Mouse (Mus musculus) liver, postnatal 0 days (tissue): ENCODE measurements around the gene Fras1.

Experiments used
- CTCF ChIP-seq: sonication (generic); IDR thresholded peaks from 2 replicates; pipeline ENCODE4 v1.5.1; 2016; ENCODE audit warnings: antibody characterized with exemption, low read depth
- EP300 ChIP-seq: IDR thresholded peaks from 2 replicates; pipeline ENCODE4 v1.6.1; 2016; ENCODE audit warnings: antibody characterized with exemption, low read depth, mild to moderate bottlenecking

DNA sequence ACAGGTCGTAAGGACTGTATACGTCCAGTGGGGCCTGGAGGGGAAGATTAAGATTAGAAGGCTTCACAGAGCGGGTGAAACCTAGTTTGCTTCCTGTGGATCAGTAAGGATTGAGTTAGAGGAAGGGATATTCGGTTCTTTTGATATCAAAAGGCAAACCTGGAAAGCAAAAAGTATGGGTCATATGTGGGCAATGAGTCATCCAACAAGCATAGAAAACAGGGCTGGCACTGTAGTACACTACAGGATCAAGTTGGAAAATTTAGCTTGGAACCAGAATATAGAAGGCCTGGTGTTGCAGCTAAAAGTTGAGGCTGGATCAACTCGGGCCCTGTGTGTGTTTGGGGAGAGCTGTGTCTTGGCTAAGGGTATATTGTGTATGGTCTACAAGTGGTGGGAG lies 246.9 kb downstream of the Fras1 start:
- TF ChIP-seq CTCF (no peak), EP300 (no peak)
